Mouse (Mus musculus): ENCODE results near the gene Gm20683.
"Not testable (repeated sequence)": the region's sequence is repeated elsewhere in the genome, so short reads cannot be mapped to it uniquely, and the experiment has no call there.

Gene Gm20683

GRCm38 (mm10) chr17:25874148-25874720 is 32.7 kb upstream of the Gm20683 start:
- in situ Hi-C loops (cut with MboI) = no loop called here

GRCm38 (mm10) chr17:25873405-25874147 is 32.0 kb upstream of the Gm20683 start:
- in situ Hi-C loops (cut with MboI) = no loop called here

DNA sequence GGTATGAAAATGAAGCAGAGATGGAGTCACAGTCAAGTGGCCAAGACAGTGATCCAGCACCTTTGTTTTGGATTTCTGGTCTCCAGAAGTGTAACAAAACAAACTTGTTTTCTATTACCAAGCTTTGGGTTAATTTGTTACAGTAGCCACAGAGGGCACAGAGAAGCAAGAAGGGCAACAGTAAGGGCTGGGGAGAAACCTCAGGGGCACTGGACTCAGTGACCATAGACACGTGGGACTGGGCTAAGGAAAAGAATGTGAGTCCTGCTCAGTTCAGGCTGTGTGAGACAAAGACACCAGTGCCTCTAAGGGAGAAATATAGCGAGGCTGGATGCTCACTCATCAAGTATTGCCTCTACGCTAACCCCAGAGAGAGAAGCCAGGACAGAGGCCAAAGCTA is 31.1 kb upstream of the Gm20683 start:
- in situ Hi-C loops (cut with MboI) = no loop called here

- in situ Hi-C loops (cut with MboI) = not testable (repeated sequence)
Measured at GRCm38 (mm10) chr17:25871566-25871965, 30.0 kb upstream of the Gm20683 start.

- in situ Hi-C loops (cut with MboI) = no loop called here
Measured at GRCm38 (mm10) chr17:25869954-25870353, 28.4 kb upstream of the Gm20683 start.

DNA sequence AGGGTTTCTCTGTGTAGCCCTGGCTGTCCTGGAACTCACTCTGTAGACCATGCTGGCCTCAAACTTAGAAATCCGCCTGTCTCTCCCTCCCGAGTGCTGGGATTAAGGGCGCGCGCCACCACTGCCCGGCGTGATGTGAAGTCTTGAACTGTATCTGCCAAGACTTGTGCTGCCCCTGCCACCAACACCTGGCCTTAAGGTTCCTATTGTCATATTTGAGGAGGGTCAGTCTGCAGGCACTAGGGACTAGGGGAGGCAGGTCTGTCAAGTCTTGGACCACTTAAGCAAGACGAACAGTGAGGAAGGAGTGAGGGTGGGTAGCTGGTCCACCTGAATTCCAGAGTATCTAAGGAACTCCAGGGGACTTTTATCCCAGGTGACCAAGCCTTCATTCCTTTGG is 27.9 kb upstream of the Gm20683 start:
- in situ Hi-C loops (cut with MboI) = no loop called here

- in situ Hi-C loops (cut with MboI) = no loop called here
Measured at GRCm38 (mm10) chr17:25868601-25869191, 27.1 kb upstream of the Gm20683 start, which contains the start of gene Mcrip2. Gene Mcrip2 (minus strand): TSS chr17:25868764.

DNA sequence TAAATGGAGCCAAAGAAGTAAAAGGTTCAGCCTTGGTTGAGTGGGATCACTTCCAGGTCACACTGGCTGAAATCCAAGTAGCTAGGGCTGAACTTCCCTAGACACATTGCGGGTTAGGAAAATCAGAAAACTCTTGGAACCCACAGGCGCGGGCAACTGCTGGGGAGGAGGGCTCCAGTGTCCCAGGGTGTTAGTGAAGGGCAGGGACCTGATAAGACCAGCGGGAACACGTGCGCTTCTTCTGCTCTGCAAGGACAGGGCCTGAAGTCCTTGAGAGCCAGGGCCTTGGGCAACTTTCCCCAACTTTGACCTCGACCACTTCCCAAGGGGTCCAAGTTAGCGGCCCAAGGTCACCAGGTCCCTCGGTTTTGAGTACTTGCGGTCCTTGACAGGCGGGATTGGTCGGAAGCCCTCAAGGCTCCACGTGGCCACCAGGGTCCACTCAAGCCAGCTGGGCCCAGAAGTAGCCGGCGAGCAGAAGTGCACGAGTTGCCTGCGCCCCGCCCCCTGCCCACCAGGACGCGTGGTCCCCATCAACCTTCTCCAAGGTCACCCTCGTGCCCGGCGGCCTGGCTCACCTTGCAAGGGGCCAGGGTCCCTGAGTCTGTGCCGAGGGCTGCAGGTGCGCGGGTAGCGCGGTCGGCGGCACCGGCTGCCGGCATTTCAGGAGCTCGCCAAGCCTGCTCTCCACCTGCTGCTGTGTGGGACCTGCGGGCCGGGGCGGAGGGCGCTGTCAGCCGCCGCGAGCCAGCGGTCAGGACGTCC is 26.5 kb upstream of the Gm20683 start:
- in situ Hi-C loops (cut with MboI) = no loop called here

- in situ Hi-C loops (cut with MboI) = no loop called here
Measured at GRCm38 (mm10) chr17:25867509-25867835, 25.9 kb upstream of the Gm20683 start.

DNA sequence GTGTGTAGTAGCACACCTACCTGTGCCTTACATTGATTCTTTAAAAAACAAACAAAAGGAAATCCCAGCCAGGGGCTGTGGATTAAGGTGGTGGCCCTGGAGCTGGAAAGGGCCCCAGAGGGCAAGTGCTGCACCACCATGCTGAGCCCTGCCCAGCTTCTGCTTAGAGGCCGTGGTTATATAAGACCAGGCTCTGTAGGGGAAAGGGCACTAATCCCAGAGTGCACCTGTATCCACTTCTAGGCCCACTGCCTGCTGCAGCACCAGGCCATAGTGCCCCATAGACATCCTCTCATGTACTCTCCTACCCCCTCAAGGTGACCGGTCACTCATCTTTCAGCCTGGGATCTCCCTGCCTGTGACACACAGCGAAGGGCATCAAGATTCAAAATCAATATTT is 24.6 kb upstream of the Gm20683 start:
- in situ Hi-C loops (cut with MboI) = no loop called here

DNA sequence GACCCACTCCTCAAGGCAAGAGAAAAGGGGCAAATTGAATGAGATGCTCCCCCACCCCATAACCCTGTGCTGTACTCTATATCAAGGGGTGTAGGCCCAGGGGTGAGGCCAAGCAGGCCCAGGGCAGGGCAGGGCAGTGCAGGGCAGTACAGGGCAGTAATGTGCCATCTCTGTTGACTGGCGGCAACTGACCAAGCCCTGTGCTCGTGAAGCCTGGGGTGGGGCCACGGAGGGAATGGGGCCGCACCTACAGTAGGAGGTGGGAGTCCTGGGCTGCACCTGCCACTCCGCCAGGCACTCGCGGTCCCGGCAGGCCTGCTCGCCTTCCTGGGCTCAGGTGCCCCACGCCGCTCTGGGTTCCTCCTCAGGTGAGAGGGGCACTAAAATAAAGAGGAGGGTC is 23.7 kb upstream of the Gm20683 start:
- in situ Hi-C loops (cut with MboI) = no loop called here

- in situ Hi-C loops (cut with MboI) = no loop called here
Measured at GRCm38 (mm10) chr17:25864311-25864710, 22.7 kb upstream of the Gm20683 start.

DNA sequence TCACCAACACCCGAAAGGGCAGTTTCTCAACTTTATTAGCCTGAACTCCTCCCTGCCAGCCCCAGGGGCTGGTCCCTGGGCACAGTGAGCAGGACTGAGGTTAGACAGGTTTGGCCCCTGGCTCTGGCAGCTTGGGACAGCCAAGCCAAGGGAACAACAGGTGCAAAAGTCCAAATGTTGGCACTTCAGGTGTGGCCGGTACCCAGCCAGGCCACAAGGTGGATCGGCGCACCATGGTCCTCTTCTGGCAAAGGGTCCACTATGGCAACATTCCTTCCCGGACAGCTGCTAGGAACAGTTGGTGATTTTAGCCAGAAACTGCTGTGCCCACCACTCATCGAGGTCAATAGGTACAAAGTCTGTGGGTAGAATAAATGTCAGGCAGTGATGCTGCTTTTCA is 22.1 kb upstream of the Gm20683 start:
- in situ Hi-C loops (cut with MboI) = no loop called here

DNA sequence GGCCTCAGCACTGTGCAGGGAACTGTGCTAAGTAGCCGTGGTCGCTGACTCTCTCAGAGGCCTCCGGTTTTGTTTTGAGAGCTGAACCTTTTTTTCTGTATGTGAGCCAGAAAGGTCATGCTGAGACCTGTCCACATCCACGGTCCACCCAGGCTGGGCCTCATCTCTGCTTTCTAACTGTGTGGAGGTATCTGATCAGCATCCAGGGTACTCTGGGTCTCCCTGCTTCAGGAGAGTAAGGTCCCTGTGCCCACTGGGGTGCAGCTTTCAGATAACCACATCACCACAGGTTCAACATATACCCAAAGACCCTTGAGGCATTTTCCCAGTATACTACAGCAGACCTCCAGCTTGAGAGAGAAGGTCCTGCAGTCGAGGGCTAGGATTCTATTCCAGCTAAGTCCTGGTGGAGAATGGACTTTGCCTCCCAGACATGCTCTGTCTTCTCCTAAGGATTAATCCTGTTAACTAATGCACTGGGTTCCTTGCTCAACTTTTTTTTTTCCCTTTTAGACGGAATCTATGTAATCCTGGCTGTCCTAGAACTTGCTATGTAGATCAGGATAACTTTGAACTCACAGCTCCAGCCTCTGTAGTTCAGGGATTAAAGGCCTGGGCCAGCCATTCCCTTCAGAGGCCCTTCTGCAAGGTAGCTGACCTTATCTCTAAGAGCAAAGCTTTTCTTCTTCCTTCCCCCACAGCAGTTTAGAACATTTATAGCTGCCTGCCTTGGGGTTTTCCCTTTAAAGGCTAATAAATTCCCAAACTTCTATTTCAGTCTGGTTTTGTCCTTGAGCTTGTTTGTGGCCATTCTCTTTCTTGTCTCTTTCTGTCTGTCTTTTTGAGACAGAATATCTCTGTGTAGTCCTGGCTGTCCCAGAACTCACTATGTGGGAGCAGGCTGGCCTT is 20.4 kb upstream of the Gm20683 start:
- in situ Hi-C loops (cut with MboI) = no loop called here

DNA sequence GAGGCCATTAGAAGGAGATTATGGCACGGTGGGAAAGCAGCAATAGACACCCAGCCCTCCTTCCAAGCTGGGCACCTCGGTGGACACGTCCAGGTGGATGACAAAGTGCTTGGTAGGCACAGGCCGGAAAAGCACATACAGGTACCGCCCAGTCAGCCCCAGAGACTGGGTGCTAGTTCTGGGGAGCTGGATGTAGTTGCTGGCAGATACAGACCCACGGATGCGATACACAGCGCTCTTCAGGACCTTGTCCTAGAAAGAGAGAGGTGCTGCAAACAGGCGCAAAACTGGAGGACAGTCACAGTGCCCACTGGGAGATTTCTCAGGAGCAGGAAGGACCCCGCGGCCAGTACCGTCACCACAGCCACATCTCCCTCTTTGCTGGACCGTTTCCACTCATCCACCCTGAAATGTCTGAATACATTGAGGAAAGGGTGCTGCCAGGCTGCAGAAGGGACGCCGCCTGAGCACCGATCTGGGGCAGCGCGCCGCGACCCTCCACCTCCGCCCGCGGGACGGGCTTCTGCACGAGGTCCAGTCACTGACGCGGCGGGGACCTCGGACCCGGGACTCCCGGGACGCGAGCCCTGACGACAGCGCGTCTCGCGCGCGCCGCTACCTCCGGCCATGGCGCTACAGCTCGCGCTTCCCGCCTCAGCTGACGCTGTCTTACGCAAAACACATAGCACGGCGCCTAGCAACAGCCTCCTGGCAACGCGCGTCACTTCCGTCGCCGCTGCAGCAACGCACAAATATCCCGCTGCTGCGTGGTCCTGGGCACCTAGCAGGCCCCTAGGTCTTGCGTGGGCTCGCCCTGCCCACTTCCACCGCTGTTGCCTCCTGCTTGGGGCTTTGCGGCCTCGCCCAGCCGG is 19.5 kb upstream of the Gm20683 start, which contains the start of gene Wdr90:
Gene Wdr90 (minus strand): TSS at position 670 of the 872 bp plus-strand sequence.
- in situ Hi-C loops (cut with MboI) = no loop called here

GRCm38 (mm10) chr17:25860229-25860628 is 18.7 kb upstream of the Gm20683 start:
- in situ Hi-C loops (cut with MboI) = no loop called here

DNA sequence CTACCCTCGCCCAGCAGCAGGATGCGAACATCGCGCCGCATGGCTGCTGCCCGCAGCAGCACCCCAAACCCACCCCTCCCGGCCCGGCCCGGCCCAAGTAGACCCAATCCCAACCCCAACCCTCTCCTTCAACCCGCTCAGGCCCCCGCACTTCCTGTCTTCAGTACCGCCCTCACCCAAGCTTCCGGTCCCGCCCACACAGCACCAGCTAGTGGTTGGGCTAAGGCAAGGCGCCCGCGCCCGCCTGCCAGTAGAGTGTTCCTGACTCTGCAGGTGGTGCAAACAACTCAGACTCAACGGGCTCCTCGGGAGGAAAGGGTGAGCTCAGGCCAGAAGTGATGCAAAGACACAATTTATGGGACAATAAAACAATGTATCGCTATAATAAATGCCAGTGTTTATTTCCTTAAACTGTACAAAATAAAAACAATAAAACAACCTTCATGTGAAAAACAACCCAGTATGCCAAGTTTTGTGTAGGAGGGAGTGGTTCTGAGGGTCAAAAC is 2.9 kb upstream of the Gm20683 start, which contains the start of gene Rhot2:
Gene Rhot2 (minus strand): TSS at position 456 of the 506 bp plus-strand sequence.
- in situ Hi-C loops (cut with MboI) = no loop called here

DNA sequence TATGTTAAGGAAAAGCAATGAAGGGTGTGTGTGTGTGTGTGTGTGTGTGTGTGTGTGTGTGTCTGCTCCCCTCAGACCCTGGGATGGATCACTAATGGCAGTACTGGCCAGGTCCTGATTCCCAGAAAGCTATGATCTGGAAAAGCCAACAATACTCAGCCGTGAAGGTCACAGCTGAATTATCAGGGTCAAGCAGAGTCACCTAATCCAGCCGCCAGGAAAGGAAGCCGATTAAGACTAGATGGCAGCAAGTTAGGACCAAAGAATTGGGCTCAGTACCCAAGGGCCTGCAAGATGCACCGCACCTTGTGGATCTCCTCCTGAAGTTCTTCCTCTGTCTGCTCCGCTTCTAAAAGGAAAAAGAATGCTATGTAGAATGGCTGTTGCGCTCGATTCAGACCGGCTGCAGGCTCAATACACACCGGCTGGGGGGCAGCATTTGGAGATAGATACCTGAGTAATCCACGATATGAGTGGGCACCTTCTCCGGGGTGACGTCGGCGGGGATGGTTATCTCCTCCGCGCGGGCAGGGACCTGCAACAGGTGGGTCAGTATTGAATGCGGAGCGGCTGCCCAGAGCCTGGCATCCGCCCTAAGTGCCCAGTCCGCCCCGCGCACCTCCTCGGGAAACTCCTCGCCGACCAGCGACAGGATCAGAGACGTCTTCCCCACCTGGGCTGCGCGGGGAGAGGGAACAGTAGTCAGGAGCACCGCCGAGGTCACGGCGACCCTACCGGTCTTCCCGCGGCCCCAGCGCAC is 2.3 kb upstream of the Gm20683 start:
- in situ Hi-C loops (cut with MboI) = no loop called here

DNA sequence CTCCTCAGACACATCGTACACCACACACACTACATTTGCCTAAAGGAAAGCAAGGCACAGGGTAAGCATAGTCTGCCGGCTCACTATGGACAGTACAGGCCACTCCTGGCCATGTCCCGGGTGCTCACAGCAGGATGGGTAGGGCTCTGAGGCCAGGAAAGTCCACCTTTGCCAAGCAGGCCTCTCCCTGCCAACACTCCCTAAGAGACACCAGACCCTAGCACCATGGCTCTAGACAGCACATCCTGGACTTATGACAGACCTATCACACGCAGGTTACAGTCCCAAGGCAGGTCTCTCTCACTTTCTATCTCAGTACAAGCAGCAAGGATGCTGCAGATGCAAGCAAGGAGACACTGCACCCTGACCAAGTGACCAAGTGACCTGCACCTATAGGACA is 1.6 kb upstream of the Gm20683 start:
- in situ Hi-C loops (cut with MboI) = no loop called here

Measured in mature B cell (primary cell).